Mouse (Mus musculus): Measurements from ENCODE around the gene Prss12. TPM values are rescaled to one million over a fixed set of nuclear protein-coding genes. Genes with fewer than 3 reads are reported as not detected.
"Not testable (repeated sequence)": the region's sequence is repeated elsewhere in the genome, so short reads cannot be mapped to it uniquely, and the experiment has no call there.

Prss12 gene
- total RNA-seq, 2 experiments from 2014 or later, result 11.6 to 11.8 TPM

GRCm38 (mm10) chr3:123440490-123440889, 6.2 kb upstream of the Prss12 start:
- no peak overlapping the region for H3K4me3 ChIP-seq
- H3K27ac ChIP-seq, result no peak overlapping the region
- no peak for DNase-seq (ENCODE audit: low spot score in 2 of 2)
- TF ChIP-seq CTCF (conservative IDR thresholded peaks at IDR 0.05), result peak; percentile 42

GRCm38 (mm10) chr3:123444466-123444865, 2.2 kb upstream of the Prss12 start:
- H3K27ac ChIP-seq, result no peak overlapping the region
- no peak for TF ChIP-seq CTCF (conservative IDR thresholded peaks at IDR 0.05)
- no peak for DNase-seq (ENCODE audit: low spot score in 2 of 2)
- H3K4me3 ChIP-seq, result no peak overlapping the region

GRCm38 (mm10) chr3:123447538-123448059, 886 bp downstream of the Prss12 start:
- Histone ChIP-seq H3K27ac (peak overlapping the region; percentile 87), H3K4me3 (peak overlapping the region; percentile 85)
- DNase-seq (ENCODE audit: low spot score in 2 of 2), result peak in 1 of 2 experiments; percentile 4
- no peak for TF ChIP-seq CTCF (conservative IDR thresholded peaks at IDR 0.05)

GRCm38 (mm10) chr3:123448096-123448495, 1.4 kb downstream of the Prss12 start:
- peak overlapping the region; percentile 40 for H3K4me3 ChIP-seq
- no peak overlapping the region for H3K27ac ChIP-seq
- no peak for TF ChIP-seq CTCF (conservative IDR thresholded peaks at IDR 0.05)
- DNase-seq (ENCODE audit: low spot score in 2 of 2), result no peak

GRCm38 (mm10) chr3:123450107-123450506, 3.4 kb downstream of the Prss12 start:
- no peak overlapping the region for H3K4me3 ChIP-seq
- TF ChIP-seq CTCF (conservative IDR thresholded peaks at IDR 0.05), result no peak
- H3K27ac ChIP-seq, result no peak overlapping the region
- no peak for DNase-seq (ENCODE audit: low spot score in 2 of 2)

- no peak for TF ChIP-seq CTCF (conservative IDR thresholded peaks at IDR 0.05)
- DNase-seq (ENCODE audit: low spot score in 2 of 2), result no peak
- Histone ChIP-seq H3K27ac (no peak overlapping the region), H3K4me3 (no peak overlapping the region)
Measured at GRCm38 (mm10) chr3:123452904-123453303, 6.2 kb downstream of the Prss12 start.

GRCm38 (mm10) chr3:123459492-123459891, 12.8 kb downstream of the Prss12 start:
- TF ChIP-seq CTCF (conservative IDR thresholded peaks at IDR 0.05), result peak; percentile 48
- Histone ChIP-seq H3K27ac (no peak overlapping the region), H3K4me3 (no peak overlapping the region)
- no peak for DNase-seq (ENCODE audit: low spot score in 2 of 2)

- no peak overlapping the region for H3K4me3 ChIP-seq
- DNase-seq (ENCODE audit: low spot score in 2 of 2), result no peak
- no peak overlapping the region for H3K27ac ChIP-seq
- TF ChIP-seq CTCF (conservative IDR thresholded peaks at IDR 0.05), result no peak
Measured at GRCm38 (mm10) chr3:123460436-123460835, 13.7 kb downstream of the Prss12 start.

- Histone ChIP-seq H3K27ac (no peak overlapping the region), H3K4me3 (no peak overlapping the region)
- no peak for DNase-seq (ENCODE audit: low spot score in 2 of 2)
- no peak for TF ChIP-seq CTCF (conservative IDR thresholded peaks at IDR 0.05)
Measured at GRCm38 (mm10) chr3:123462264-123462663, 15.6 kb downstream of the Prss12 start.

- no peak overlapping the region for H3K27ac ChIP-seq
- TF ChIP-seq CTCF (conservative IDR thresholded peaks at IDR 0.05), result no peak
- DNase-seq (ENCODE audit: low spot score in 2 of 2), result no peak
- no peak overlapping the region for H3K4me3 ChIP-seq
Measured at GRCm38 (mm10) chr3:123476833-123477232, 30.1 kb downstream of the Prss12 start.

GRCm38 (mm10) chr3:123481266-123481665, 34.6 kb downstream of the Prss12 start:
- no peak overlapping the region for H3K4me3 ChIP-seq
- no peak for TF ChIP-seq CTCF (conservative IDR thresholded peaks at IDR 0.05)
- DNase-seq (ENCODE audit: low spot score in 2 of 2), result no peak
- H3K27ac ChIP-seq, result no peak overlapping the region

GRCm38 (mm10) chr3:123491814-123492213, 45.1 kb downstream of the Prss12 start:
- no peak for DNase-seq (ENCODE audit: low spot score in 2 of 2)
- Histone ChIP-seq H3K4me3 (no peak overlapping the region), H3K27ac (no peak overlapping the region)
- TF ChIP-seq CTCF (conservative IDR thresholded peaks at IDR 0.05), result no peak

GRCm38 (mm10) chr3:123493163-123493562, 46.5 kb downstream of the Prss12 start:
- Histone ChIP-seq H3K4me3 (no peak overlapping the region), H3K27ac (no peak overlapping the region)
- no peak for DNase-seq (ENCODE audit: low spot score in 2 of 2)
- no peak for TF ChIP-seq CTCF (conservative IDR thresholded peaks at IDR 0.05)

- DNase-seq (ENCODE audit: low spot score in 2 of 2), result no peak
- no peak overlapping the region for H3K27ac ChIP-seq
- no peak for TF ChIP-seq CTCF (conservative IDR thresholded peaks at IDR 0.05)
- H3K4me3 ChIP-seq, result no peak overlapping the region
Measured at GRCm38 (mm10) chr3:123495088-123495487, 48.4 kb downstream of the Prss12 start.

GRCm38 (mm10) chr3:123498787-123499186, 52.1 kb downstream of the Prss12 start:
- Histone ChIP-seq H3K27ac (no peak overlapping the region; the same call in 1 of the 2 replicates), H3K4me3 (no peak overlapping the region)
- no peak for DNase-seq (ENCODE audit: low spot score in 2 of 2)
- no peak for TF ChIP-seq CTCF (conservative IDR thresholded peaks at IDR 0.05)

GRCm38 (mm10) chr3:123501798-123502197, 55.1 kb downstream of the Prss12 start:
- H3K27ac ChIP-seq; DNase-seq (ENCODE audit: low spot score in 2 of 2); H3K4me3 ChIP-seq: not testable (repeated sequence)

All from layer of hippocampus, adult 2 months (tissue).